Mouse (Mus musculus): ENCODE data around the gene Cdk5r2.
"Not testable (repeated sequence)": the region's sequence is repeated elsewhere in the genome, so short reads cannot be mapped to it uniquely, and the experiment has no call there.

The Cdk5r2 gene

DNA sequence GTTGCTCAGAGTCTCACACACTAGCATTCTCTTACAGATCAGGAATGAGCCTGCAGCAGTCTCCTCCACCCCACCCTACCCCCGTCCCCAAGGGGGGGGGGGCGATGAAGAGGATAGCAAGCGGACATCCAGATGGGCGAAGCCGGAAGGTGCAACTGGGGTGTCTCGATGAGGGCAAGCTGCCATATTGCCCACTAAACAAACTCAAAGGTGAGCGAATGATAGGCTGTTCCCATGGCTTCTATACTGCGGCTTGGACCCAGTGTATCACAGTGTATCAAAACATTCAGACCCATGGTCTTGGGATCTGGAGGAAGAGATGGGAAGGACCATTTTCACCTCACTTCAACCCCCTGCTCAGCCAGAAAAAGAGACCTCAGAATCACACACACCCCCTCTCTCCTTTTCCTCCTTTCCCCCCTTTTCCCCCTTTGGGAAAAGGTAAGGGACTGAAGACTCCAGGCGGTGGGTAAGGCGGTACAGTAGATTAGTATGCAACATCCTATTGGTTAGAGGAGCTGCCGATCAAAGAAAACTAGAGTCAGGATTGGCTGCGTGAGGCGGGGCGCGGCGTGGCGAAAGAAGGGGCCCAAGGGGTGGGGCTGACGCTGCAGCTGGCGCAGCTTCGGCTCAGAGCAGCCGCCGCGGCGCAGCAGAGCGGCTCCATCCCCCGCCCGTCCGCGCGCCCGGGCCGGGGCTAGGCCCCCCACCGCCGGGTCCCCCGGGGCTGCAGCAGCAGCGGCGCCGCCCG lies at the start of gene Cdk5r2:
Gene Cdk5r2 (plus strand): TSS at position 629 of the 751 bp plus-strand sequence.
- peak; percentile 18 to 69 for DNase-seq (ENCODE audit: low spot score in 2 of 2)

DNA sequence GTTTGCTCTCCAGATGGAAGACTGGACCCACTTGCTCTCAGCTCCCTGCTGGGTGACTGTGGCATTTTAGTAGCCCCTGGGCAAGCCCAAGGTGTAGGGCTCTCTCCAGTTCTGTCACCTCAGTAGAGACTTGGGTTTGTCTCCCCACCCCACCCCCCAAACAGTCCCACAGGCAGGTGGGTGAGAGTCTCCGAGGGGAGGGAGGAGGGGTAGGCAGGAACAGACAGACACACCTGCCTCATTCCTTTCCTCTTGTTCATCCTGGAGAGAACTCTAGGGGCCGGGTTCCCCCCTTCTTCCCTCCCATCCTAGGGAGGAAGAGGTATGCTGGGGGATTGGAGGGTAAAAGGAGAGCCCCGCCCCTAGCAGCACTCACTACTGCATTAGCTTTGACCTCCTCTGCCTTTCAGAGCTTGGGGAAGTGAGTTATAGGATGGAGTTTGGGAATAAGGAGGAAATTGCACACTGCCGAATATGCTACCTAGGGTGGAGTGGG lies 49.3 kb upstream of the Cdk5r2 start:
- DNase-seq (ENCODE audit: low spot score in 2 of 2), result no peak

DNA sequence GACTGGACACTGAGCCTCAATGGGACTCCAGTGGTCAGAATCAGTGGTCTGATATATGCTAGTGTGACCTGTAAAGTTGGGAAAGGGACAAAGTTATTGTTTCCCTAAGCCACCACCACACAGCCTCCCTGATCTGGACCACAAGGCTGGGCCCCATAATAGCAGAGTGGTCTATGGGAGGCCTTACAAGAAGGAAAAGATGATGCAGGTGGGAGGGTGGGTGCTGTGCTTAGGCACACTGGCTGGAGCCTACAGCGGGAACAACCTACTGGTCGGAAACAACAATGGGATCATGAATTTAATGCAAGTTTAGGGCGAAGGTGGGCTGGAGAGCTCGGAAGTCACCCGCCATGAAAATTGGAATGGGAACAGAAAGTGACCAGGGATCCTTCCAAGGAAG lies 48.9 kb upstream of the Cdk5r2 start:
- no peak for DNase-seq (ENCODE audit: low spot score in 2 of 2)

DNA sequence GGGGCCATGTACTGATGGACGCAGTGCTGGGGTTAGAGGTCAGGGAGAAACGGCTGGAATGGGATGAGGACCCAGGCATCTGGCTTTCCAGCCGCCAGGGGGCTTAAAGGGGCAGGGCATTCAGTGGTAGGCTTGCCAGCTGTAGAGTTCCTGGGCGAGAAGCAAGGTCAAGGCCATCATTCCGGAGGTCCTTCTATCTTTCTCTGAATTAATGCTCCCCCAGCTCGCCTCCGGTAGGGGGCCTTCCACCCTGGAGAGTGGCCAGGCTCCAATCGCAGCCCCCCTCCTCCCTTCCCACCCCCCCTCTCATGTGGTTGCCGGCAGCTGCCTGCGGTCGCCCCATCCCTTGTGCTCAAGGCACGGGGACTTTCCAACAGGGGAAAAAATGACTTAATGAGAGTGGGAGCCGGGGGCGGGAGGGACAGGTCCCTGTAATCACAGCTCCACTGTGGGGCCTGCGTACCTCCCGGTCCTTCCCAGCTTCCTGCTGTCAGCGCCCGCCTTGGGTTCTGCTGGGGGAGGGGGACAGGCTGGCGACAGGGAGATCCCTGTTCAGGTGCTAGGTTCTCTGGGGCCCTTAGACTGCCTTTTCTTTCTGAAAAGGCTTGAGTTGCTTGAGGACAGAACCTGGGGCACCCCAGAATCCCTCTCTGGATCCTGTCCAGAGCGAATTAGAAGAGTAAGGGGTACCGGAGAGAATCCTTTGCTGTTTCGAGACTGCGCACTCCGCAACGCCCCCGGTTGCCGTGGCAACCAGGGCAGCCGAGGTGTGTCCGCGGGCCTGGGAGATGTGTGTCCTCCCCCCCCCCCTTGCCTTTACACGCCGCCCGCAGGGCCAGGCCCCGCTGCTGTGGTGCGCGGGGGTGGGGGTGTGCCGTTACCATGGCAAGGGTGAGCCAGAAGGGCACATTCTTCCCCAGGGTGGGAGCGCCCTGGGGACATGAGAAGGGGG lies 48.1 kb upstream of the Cdk5r2 start:
- DNase-seq (ENCODE audit: low spot score in 2 of 2), result peak in 1 of 2 experiments; percentile 33

DNA sequence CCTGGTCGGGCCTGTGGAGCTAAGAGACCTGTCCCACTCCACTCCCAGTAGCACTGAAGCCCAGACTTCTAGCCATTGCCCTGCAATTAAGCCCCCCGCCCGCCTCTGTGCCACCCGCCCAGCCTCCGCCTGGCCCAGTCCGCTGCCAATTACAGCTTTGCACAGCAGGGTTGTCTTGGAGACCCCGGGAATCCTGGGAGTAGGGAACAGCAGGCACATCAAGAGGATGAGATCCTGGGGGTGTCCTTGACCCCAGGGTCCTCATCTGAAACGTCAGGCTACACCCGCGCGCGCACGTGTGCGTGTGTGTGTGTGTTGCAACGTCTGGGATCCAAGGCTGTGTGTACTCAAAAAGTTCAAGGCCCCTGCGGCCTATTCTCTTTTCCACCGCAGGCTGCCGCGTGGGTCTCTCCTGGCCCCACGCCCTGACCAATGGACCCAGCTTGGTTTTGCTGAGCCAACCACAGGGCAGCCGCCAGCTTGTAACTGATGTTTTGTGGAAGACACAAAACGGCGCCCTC lies 47.1 kb upstream of the Cdk5r2 start:
- DNase-seq (ENCODE audit: low spot score in 2 of 2), result peak in 1 of 2 experiments; percentile 18

DNA sequence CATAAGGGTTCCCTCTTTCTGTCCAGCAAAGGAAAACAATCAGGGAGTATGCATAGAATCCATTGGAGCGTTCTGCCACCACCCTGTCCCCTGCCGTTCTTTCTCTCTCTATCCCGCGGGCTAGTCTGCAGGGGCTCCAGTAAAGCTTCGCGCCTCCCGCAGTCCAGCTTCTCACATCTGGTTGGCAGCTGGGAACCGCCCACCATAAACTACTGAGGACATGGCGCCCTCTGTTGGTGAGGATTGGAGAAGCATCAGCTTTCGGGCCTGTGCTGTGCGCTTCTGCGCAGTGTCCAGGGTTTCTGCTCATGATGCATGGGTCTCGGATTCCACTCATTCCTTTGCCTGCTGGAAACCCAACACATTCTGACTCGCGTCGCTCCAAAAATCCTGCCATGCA lies 46.7 kb upstream of the Cdk5r2 start:
- peak; percentile 78 to 89 for DNase-seq (ENCODE audit: low spot score in 2 of 2)

DNA sequence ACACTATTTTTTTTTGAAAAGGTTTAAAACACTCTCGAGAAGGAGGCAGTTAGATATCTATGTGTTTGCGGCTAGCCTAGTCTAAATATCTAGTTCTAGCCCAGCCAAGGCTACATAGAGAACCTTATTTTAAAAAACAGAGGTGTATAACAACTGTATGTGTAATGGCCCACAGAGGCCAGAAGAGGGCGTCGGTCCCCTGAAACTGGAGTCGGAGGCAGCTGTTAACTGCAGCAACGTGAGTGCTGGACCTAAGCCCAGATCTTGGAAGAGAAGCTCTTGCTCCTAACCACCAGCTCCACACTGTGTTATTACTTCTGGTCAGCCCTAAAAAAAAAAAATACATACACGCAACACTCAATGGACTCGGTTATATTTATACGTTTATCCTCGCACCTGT lies 45.7 kb upstream of the Cdk5r2 start:
- no peak for DNase-seq (ENCODE audit: low spot score in 2 of 2)

DNA sequence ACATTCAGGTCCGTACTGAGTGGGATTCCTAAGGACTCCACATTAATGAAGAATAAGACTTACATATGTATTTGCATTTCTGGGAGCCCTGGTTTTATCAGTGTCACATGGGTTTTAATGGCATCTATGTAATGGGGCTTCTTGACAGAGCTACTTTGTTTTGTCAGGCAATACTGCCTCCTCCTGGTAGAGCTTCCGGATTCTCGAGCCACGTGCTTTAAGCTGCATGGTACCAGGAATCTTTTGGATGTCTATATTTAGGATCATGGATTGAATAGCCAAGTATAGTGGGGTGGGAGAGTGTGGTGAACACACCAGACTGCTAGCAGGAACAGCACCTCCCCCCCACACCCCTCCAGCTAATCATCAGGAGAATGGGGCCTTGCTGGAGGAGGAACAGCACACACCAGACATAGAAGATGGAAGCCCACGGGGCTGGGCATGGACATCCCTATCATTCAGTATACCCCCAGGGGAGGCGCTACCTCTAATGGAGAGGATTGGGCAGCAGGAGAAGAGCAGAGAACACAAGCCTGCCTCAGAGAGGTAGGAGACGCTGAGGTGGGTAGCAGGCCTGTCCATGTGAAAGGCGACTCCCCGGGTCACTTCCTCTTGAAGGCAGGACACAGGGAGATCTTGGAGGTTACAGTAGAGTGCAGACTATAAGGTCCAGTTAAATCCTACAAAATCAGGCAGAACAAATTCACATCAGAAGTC lies 39.6 kb upstream of the Cdk5r2 start:
- DNase-seq (ENCODE audit: low spot score in 2 of 2), result no peak

DNA sequence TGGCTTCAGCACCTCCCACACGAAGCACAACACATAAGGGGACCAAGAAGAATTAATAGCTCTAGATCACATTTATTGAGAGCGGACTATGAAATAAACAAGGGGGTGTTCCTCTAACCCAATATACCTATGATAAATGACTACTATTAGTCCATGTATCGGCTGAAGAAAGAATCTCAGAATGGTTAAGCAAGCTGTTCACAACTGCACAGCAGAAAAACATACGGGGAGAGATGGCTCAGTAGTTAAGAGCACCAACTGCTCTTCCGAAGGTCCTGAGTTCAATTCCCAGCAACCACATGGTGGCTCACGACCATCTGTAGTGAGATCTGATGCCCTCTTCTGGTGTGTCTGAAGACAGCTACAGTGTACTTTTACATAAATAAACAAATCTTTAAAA lies 38.8 kb upstream of the Cdk5r2 start:
- DNase-seq (ENCODE audit: low spot score in 2 of 2), result not testable (repeated sequence)

DNA sequence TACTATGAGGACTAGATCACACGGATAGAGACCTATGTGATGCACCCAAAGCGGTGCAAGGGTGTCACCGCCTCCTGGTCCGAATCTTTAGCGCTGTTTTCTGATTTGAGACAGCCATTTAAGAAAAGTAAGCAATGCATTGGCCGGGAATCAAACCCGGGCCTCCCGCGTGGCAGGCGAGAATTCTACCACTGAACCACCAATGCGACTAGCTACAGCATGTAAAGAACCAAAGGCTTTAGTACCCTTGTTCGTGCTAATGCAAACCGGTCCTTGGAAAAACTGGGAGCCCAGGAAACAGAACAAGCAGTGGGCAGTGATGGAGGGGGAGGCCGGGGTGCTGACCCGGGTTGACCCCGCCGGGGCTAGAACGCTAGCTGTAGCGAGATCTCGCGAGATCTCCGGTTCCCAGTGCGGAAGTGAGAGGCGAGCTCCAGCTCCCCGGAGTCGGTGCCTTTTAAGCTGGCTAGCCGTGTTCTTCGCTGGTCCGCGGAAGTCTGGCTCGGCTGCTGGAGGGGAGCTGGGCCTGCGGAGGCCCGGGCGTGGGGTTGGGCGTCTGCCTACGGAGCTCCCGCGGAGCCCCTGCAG lies 38.0 kb upstream of the Cdk5r2 start:
- peak; percentile 69 to 88 for DNase-seq (ENCODE audit: low spot score in 2 of 2)

DNA sequence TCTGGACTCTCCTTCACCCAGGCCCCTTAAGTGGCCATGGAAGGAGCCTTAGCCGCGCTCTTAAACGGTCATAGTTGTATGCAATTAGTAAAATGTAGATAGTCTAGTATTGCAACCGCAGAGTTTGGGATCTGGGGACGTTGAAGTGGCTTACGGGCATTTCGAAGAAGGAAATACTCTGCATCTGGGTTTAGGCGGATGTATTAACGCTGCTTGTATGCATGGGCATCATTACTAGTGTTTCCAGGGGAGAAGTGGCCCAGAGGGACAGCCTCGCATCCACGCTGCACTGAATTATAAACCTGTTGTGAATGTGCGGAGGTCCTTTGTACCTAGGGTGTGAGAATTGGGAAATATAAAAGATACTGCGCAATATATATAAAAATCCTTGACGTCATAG lies 37.5 kb upstream of the Cdk5r2 start:
- DNase-seq (ENCODE audit: low spot score in 2 of 2), result no peak

DNA sequence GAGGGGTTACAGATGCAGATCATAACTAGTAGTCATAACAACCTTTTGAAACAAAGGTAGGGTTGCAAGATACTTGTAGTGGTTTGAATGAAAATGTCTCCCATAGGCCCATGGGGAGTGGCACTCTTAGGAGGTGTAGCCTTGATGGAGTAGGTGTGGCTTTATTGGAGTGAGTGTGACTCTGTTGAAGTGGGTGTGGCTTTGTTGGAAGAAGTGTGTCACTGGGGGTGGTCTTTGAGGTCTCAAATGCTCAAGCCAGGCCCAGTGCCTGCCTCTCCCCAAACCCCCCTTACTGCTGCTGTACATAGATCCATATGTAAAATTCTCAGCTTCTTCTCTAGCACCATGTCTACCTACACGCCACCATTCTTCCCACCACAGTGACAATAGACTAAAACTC lies 36.2 kb upstream of the Cdk5r2 start:
- no peak for DNase-seq (ENCODE audit: low spot score in 2 of 2)

DNA sequence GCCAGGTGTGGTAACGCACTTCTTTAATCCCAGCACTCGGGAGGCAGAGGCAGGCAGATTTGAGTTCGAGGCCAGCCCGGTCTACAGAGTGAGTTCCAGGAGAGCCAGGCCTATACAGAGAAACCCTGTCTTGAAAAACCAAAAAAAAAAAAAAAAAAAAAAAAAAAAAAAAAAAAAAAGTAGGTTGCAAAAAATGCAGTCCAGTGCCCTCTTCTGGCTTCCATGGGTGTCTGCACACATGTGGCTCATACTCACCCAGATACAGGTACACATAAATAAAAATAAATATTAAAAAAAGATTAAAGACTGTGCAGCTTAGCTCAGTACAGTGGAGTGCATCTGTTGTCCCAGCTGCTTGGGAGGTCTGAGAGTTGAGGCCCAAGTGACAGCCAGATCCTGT lies 31.1 kb upstream of the Cdk5r2 start:
- DNase-seq (ENCODE audit: low spot score in 2 of 2), result not testable (repeated sequence)

DNA sequence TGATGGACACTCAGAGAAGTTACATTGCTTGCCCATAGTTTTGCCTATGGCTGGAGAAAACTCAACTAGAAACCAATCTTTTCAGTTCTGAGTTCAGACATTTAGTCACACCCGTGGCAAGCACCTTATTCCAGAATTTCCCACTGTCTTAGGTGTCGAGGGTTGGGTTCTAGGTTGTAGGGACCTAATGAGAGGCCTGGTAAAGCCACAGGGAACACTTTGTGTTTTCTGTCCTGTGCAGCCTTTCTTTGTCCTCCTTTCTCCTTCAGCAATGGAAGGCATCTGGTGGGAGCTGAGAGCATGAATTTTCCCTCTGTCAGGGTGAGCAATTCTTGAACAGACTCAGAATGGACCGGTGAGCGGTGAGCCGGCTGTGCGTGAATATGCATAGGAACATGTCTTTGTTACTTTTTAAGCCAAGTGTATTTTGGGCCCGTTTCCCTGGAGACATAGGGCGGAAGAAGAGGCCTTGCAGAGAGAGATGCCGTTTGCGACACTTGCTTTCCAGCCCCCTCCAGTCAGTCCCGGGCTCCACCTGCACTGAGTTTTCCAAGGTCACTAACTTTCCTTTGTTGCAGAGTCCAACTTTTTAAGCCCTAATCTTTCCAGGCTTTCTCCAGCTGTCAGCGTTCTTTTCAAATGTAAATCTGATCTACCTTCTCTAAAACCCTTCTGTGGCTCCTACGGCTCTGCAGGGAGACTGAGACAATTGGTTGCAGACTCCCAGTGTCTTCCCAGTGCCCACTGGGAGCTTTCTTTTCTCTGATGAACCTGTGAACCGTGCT lies 30.0 kb upstream of the Cdk5r2 start:
- DNase-seq (ENCODE audit: low spot score in 2 of 2), result no peak

DNA sequence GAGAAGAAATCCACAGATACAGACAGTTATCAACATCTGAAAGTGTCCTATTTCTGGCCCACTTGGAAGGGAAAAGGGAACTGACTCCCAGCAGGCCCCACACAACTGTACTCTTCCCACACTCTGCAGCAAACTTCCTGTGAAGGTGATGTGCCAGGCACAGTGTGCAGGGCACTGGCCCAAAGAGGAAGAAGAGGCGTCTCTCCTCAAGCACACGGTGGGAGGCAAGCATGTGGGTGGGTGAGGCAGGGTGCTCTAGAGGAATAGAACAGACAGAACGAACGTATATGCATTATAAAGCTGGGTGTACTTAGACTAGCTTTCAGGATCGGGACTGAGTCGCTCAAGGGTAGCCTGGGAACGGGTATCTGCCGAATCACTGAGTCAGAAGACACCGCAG lies 24.7 kb upstream of the Cdk5r2 start:
- no peak for DNase-seq (ENCODE audit: low spot score in 2 of 2)

DNA sequence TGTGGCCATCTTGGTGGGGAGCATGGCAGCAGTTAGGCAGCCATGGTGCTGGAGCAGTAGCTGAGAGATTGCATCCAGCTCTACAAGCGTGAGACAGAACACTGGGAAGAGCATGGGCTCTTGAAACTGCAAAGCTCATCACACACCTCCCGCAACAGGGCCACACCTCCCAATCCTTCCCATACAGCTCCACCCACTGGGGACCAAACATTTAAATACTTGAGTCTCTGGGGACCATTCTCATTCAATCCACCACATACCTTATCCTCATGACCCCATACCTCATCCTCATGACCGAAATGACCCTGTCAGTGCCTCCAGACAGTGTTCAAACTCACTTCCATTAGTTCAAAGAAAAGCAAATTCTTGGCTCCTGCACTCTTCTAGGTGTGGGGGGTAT lies 21.5 kb upstream of the Cdk5r2 start:
- DNase-seq (ENCODE audit: low spot score in 2 of 2), result no peak

DNA sequence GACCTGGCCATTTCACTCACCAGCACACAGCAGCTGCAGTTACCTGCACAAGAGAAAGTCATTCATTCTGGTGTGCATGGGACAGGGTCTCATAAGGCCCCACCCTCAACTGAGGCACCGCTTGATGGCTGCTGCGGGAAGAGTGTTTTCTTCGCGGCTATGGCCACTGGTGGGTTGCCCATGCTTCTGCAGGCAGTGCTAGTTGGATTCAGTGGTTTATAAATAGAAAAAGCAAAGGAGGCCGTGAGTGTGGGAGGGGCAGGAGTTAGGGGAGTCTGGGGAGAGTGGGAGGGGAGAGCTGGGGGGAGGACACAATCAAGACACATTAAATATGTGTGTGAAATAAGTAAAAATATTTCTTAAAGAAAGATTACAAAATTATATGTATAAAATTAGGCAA lies 11.6 kb upstream of the Cdk5r2 start:
- no peak for DNase-seq (ENCODE audit: low spot score in 2 of 2)

DNA sequence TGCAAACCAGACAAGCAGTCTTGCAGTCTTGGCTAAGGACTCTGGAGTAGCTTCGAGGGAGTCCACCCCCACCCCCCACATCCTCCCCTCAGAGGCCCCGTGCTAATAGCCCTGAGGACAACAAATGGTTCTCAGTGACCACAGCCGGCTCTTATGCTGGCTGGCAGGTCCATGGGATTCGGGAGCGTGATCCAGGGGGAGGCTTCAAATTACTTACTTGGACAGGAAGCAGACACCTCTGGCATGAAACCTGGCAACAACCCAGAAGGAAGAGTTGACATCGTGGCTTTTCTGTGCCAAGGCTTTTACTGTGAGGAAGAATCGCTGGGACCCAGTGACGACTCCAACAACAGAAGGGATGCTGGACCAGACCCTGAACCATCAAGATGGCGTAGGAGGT lies 8.4 kb upstream of the Cdk5r2 start:
- no peak for DNase-seq (ENCODE audit: low spot score in 2 of 2)

DNA sequence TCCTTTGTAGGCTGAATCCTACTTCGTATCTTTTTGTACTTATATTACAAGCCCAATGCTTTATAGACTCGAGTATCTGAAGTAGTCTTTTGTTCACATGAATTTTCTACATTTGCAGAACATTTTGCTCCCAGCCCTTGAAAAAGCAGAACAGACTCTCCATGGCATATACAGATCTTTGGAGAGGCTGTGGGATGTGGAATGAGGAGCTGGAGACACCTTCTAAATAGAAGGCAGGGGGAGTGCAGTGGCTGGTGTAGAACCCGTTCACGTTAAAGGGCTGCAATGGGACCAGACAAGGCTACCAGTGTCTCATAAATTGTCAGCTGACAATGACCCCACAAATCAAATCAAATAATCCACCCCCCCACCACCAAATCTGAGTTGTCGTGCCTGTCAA lies 5.8 kb upstream of the Cdk5r2 start:
- DNase-seq (ENCODE audit: low spot score in 2 of 2), result no peak

DNA sequence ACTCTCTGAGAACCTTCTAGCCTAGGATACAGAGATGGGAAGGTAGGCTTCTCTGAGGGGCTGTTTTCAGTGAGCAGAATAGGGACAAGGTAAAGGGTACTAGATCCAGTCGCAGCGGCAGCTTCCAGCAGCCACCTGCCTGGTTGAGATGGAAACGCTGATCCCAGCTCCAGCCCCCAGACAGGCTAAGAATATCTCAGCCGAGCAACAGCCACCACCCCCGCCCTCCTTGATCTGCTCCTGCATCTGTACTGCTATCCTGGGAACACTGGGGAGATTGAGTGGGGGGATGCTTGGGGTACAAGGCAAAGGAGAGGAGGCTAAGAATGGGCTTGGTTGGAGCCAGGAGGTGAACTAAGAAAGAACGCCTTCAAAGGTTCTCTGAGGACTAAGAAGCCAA lies 4.5 kb upstream of the Cdk5r2 start:
- DNase-seq (ENCODE audit: low spot score in 2 of 2), result no peak
